Mouse (Mus musculus) mesoderm, embryonic 11.5 days (tissue): ENCODE results near the gene Zfp131.
"Not testable (repeated sequence)": the region's sequence is repeated elsewhere in the genome, so short reads cannot be mapped to it uniquely, and the experiment has no call there.

Experiments
- DNase-seq: peaks from one replicate; pipeline ENCODE4 v3.0.0-alpha.2; 2012; ENCODE audit warnings: low read depth, low spot score

The Zfp131 gene

GRCm38 (mm10) chr13:119790761-119791579, at the start of gene Zfp131:
Gene Zfp131 (minus strand): TSS chr13:119790889.
- peak; percentile 96 for DNase-seq

- DNase-seq, result not testable (repeated sequence)
Measured at GRCm38 (mm10) chr13:119839982-119840381, 49.3 kb upstream of the Zfp131 start.

GRCm38 (mm10) chr13:119837719-119838337, 47.1 kb upstream of the Zfp131 start:
- peak; percentile 49 for DNase-seq

- peak; percentile 55 for DNase-seq
Measured at GRCm38 (mm10) chr13:119836324-119836811, 45.7 kb upstream of the Zfp131 start.

- DNase-seq, result peak; percentile 32
Measured at GRCm38 (mm10) chr13:119835320-119836056, 44.8 kb upstream of the Zfp131 start, which contains the start of gene D13Ertd608e. Gene D13Ertd608e (plus strand): TSS chr13:119836006.

- DNase-seq, result not testable (repeated sequence)
Measured at GRCm38 (mm10) chr13:119830116-119830515, 39.4 kb upstream of the Zfp131 start, which contains the start of gene AF067063. Gene AF067063 (minus strand): TSS chr13:119830216.

GRCm38 (mm10) chr13:119817579-119818206, 27.0 kb upstream of the Zfp131 start:
- no peak for DNase-seq

- DNase-seq, result no peak
Measured at GRCm38 (mm10) chr13:119816798-119817197, 26.1 kb upstream of the Zfp131 start.

GRCm38 (mm10) chr13:119810031-119810430, 19.3 kb upstream of the Zfp131 start:
- no peak for DNase-seq

- no peak for DNase-seq
Measured at GRCm38 (mm10) chr13:119808937-119809336, 18.2 kb upstream of the Zfp131 start.

- no peak for DNase-seq
Measured at GRCm38 (mm10) chr13:119797656-119798055, 7.0 kb upstream of the Zfp131 start.

- no peak for DNase-seq
Measured at GRCm38 (mm10) chr13:119792791-119793404, 2.2 kb upstream of the Zfp131 start.

GRCm38 (mm10) chr13:119791580-119792135, 969 bp upstream of the Zfp131 start:
- peak; percentile 12 for DNase-seq

- peak; percentile 58 for DNase-seq
Measured at GRCm38 (mm10) chr13:119789851-119790717, 605 bp downstream of the Zfp131 start.

GRCm38 (mm10) chr13:119783581-119783980, 7.1 kb downstream of the Zfp131 start:
- DNase-seq, result no peak

GRCm38 (mm10) chr13:119768541-119768940, 22.1 kb downstream of the Zfp131 start:
- no peak for DNase-seq

GRCm38 (mm10) chr13:119766480-119766879, 24.2 kb downstream of the Zfp131 start:
- DNase-seq, result no peak

GRCm38 (mm10) chr13:119756831-119757230, 33.9 kb downstream of the Zfp131 start:
- peak; percentile 30 for DNase-seq

GRCm38 (mm10) chr13:119755681-119756471, 34.8 kb downstream of the Zfp131 start, which contains the start of gene Nim1k:
Gene Nim1k (minus strand): TSS chr13:119755882.
- DNase-seq, result peak; percentile 86
